In genomic region chr13:104918663-104919062, GRCm38 (mm10) we compare ENCODE assay signal across 9 mouse cellular contexts. TPM values are rescaled to one million over a fixed set of nuclear protein-coding genes. Genes with fewer than 3 reads are reported as not detected.
A peak's percentile ranks its signal among the peaks of the same experiment; 100 is the strongest.
DNase-seq lines count a peak whose midpoint lies in the region; ATAC-seq and TF ChIP-seq lines count a peak whose summit lies in the region.
"Had no signal": no experiment of that assay in that cellular context is flagged by ENCODE, and none has a peak within 500 bp of the region (broad histone marks: within the 10 kb centered on the region; RNA-seq: fewer than 3 reads in every experiment).

No protein-coding gene starts in this region.

- no peaks in the 10 kb centered on the region for H3K27me3 ChIP-seq in forebrain, postnatal 0 days (ENCODE audit: insufficient read depth, low read length)
- no peaks in the 10 kb centered on the region for H3K27me3 ChIP-seq in forebrain, embryonic 16.5 days (replicated peaks; ENCODE audit: control insufficient read depth, insufficient read depth, low read length)
- no peaks in the 10 kb centered on the region for H3K27me3 ChIP-seq in spleen, adult 2 months (ENCODE audit: control insufficient read depth, insufficient read depth, low read length)
- H3K27me3 ChIP-seq in intestine, embryonic 16.5 days (replicated peaks; ENCODE audit: control insufficient read depth, insufficient read depth, low read length) = no peaks in the 10 kb centered on the region
- H3K27me3 ChIP-seq: liver, embryonic 15.5 days had no signal

- H3K4me3 ChIP-seq in forebrain, postnatal 0 days (ENCODE audit: low read depth, low read length) = no peak overlapping the region
- H3K4me3 ChIP-seq in forebrain, embryonic 16.5 days (replicated peaks; ENCODE audit: low read length) = no peak overlapping the region
- H3K4me3 ChIP-seq in spleen, adult 2 months (ENCODE audit: extremely low read depth, insufficient read depth, insufficient read length) = no peak overlapping the region
- no peak overlapping the region for H3K4me3 ChIP-seq in embryonic fibroblast, embryonic 13.5 days (ENCODE audit: insufficient read depth, low read length)
- H3K4me3 ChIP-seq in intestine, embryonic 16.5 days (ENCODE audit: low read length) = no peak overlapping the region
- H3K4me3 ChIP-seq: liver, embryonic 15.5 days had no signal

- no peaks in the 10 kb centered on the region for H3K4me1 ChIP-seq in forebrain, postnatal 0 days (ENCODE audit: insufficient read depth)
- H3K4me1 ChIP-seq in forebrain, embryonic 16.5 days (replicated peaks; ENCODE audit: control insufficient read depth, insufficient read depth, low read length) = no peaks in the 10 kb centered on the region
- H3K4me1 ChIP-seq in spleen, adult 2 months (ENCODE audit: control insufficient read depth, insufficient read depth, insufficient read length) = no peaks in the 10 kb centered on the region
- H3K4me1 ChIP-seq in embryonic fibroblast, embryonic 13.5 days (ENCODE audit: control insufficient read depth, insufficient read depth, low read length) = no peaks in the 10 kb centered on the region
- no peaks in the 10 kb centered on the region for H3K4me1 ChIP-seq in intestine, embryonic 16.5 days (ENCODE audit: control insufficient read depth, insufficient read depth, low read length)
- H3K4me1 ChIP-seq: liver, embryonic 15.5 days had no signal

- TF ChIP-seq CTCF in forebrain, postnatal 0 days (IDR thresholded peaks at IDR 0.05; ENCODE audit: low read depth) = peak; percentile 47
- peak; percentile 41; the same call in 1 of the 2 replicates for TF ChIP-seq CTCF in spleen, adult 2 months (IDR thresholded peaks at IDR 0.05; ENCODE audit: extremely low read depth, insufficient read depth, insufficient read length, insufficient replicate concordance)
- 0 out of 2 replicates have a peak, but pooled peaks have one; percentile 1 for TF ChIP-seq CTCF in embryonic fibroblast, embryonic 13.5 days (IDR thresholded peaks at IDR 0.05; ENCODE audit: borderline replicate concordance, insufficient read depth, low read length)

- 80% methylated on average over 16 of the region's 16 CpGs for WGBS in forebrain, postnatal 0 days
- WGBS in forebrain, embryonic 16.5 days = 78% methylated on average over 16 of the region's 16 CpGs
- 79% methylated on average over 16 of the region's 16 CpGs for whole genome bisulfite sequencing in spleen, adult 2 months
- WGBS in intestine, embryonic 16.5 days = 81% methylated on average over 16 of the region's 16 CpGs

- no peak for TF ChIP-seq POLR2A in spleen, adult 2 months (IDR thresholded peaks at IDR 0.05; ENCODE audit: low read depth, low read length)
- TF ChIP-seq POLR2A in embryonic fibroblast, embryonic 13.5 days (IDR thresholded peaks at IDR 0.05; ENCODE audit: low read depth, low read length) = no peak

- no peak for DNase-seq in forebrain, postnatal 0 days
- no peak for DNase-seq in spleen, adult 2 months (ENCODE audit: low read depth in 1 of 2, low spot score in 2 of 2)
- no peak for DNase-seq in spleen, adult 12 weeks (ENCODE audit: low spot score)
- no peak for DNase-seq in neural tube, embryonic 10.5 days (ENCODE audit: extremely low spot score, low spot score)
- DNase-seq in urinary bladder, postnatal 10 days (ENCODE audit: low spot score) = no peak

- no peak overlapping the region for H3K9ac ChIP-seq in forebrain, postnatal 0 days
- no peak overlapping the region for H3K9ac ChIP-seq in forebrain, embryonic 16.5 days (replicated peaks; ENCODE audit: low read depth, low read length)
- H3K9ac ChIP-seq in intestine, embryonic 16.5 days (ENCODE audit: low read depth, low read length) = no peak overlapping the region
- H3K9ac ChIP-seq: liver, embryonic 15.5 days had no signal

- no peaks in the 10 kb centered on the region for H3K9me3 ChIP-seq in forebrain, postnatal 0 days (ENCODE audit: low read length)
- no peaks in the 10 kb centered on the region for H3K9me3 ChIP-seq in forebrain, embryonic 16.5 days (ENCODE audit: control insufficient read depth, low read length)
- no peaks in the 10 kb centered on the region for H3K9me3 ChIP-seq in intestine, embryonic 16.5 days (ENCODE audit: control insufficient read depth, low read length)
- H3K9me3 ChIP-seq: liver, embryonic 15.5 days had no signal

- no peak for ATAC-seq in forebrain, postnatal 0 days
- no peak for ATAC-seq in forebrain, embryonic 16.5 days
- no peak for ATAC-seq in intestine, embryonic 16.5 days

- no peaks in the 10 kb centered on the region for H3K36me3 ChIP-seq in forebrain, postnatal 0 days (ENCODE audit: insufficient read depth)
- no peaks in the 10 kb centered on the region for H3K36me3 ChIP-seq in forebrain, embryonic 16.5 days (ENCODE audit: control insufficient read depth, insufficient read depth)
- H3K36me3 ChIP-seq in spleen, adult 2 months (ENCODE audit: control insufficient read depth, insufficient read depth, low read length) = no peaks in the 10 kb centered on the region
- H3K36me3 ChIP-seq in intestine, embryonic 16.5 days (ENCODE audit: control insufficient read depth, insufficient read depth, low read length) = no peaks in the 10 kb centered on the region
- H3K36me3 ChIP-seq: liver, embryonic 15.5 days had no signal

- no peak overlapping the region for H3K4me2 ChIP-seq in forebrain, postnatal 0 days (ENCODE audit: low read depth)
- H3K4me2 ChIP-seq in forebrain, embryonic 16.5 days (ENCODE audit: low read length) = no peak overlapping the region
- no peak overlapping the region for H3K4me2 ChIP-seq in intestine, embryonic 16.5 days (ENCODE audit: low read depth, low read length)
- H3K4me2 ChIP-seq: liver, embryonic 15.5 days had no signal

- no peak overlapping the region for H3K27ac ChIP-seq in forebrain, postnatal 0 days (ENCODE audit: low read depth, low read length)
- H3K27ac ChIP-seq in forebrain, embryonic 16.5 days (ENCODE audit: low read length) = no peak overlapping the region
- H3K27ac ChIP-seq in spleen, adult 2 months (ENCODE audit: insufficient read depth, low read length) = no peak overlapping the region
- no peak overlapping the region for H3K27ac ChIP-seq in embryonic fibroblast, embryonic 13.5 days (ENCODE audit: insufficient read depth, low read length)
- H3K27ac ChIP-seq in intestine, embryonic 16.5 days (ENCODE audit: low read length) = no peak overlapping the region
- H3K27ac ChIP-seq: liver, embryonic 15.5 days had no signal

RNA-seq across cellular contexts. Expression of gene Shisal2b, which starts 55.0 kb away (rescaled TPM):
- 1.8 and 3.0 TPM in 2 replicates for total RNA-seq in forebrain, postnatal 0 days (2014; rRNA removed)
- polyA plus RNA-seq in forebrain, postnatal 0 days (2015; fragmentation: Nextera tagmentation; extraction: Ambion mirVana) = 1.7 and 2.4 TPM in 2 replicates
- 0.48 and 0.56 TPM in 2 replicates for polyA plus RNA-seq in forebrain, embryonic 16.5 days (2015; fragmentation: Nextera tagmentation; extraction: Ambion mirVana)
- not detected in 2 replicates for polyA plus RNA-seq in spleen, adult 2 months (2012; rRNA removed)
- polyA plus RNA-seq in embryonic fibroblast, embryonic 13.5 days (2011; ENCODE audit: insufficient read length, low read depth, missing spikeins) = not detected in 2 replicates
- polyA plus RNA-seq in intestine, embryonic 16.5 days (2015; fragmentation: Nextera tagmentation; extraction: Ambion mirVana) = 0.13 and 0.17 TPM in 2 replicates
- polyA plus RNA-seq: liver, embryonic 15.5 days had no signal
